Mouse (Mus musculus) cerebellum, postnatal 4 days (tissue): ENCODE measurements around the gene Ablim1.

Experiments used
- DNase-seq, 2 experiments: peaks; one replicate each; pipeline ENCODE4 v3.0.0; 2022; ENCODE audit warnings: low spot score in 2 of 2, mixed read lengths in 1 of 2

Gene Ablim1

DNA sequence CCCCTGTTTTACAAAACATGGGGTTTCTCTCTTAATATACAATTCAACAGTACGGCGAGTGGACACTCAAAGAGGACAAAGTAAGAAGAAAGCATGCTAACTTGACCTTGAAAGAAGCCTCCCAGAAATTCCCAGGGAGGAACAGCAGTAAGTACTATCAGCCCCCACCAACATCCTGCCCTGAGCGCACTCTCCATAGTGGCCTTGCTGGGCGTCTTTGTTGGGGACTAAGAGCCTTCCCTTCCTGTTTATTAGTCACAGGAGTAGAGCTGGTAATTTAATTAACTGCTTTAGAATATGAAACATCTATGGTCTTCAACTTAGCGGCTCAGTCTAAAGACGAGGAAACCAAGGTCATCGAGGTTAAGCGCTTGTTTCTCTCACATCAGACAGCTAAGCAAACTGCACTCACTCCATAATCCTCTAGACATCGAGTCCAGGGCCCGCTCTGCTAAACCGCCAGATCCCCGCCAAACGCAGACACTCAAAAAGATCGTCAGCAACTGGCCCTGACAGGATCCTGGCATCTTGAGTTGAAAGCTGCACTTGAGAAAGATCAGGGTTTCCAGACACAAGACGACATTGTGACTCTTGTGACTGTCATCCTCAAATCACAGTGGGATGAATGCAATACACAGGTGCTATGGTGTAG, 50.3 kb downstream of the Ablim1 start:
- DNase-seq = no peak

- DNase-seq = no peak
Measured at GRCm38 (mm10) chr19:57257801-57258200, 56.9 kb downstream of the Ablim1 start.

DNA sequence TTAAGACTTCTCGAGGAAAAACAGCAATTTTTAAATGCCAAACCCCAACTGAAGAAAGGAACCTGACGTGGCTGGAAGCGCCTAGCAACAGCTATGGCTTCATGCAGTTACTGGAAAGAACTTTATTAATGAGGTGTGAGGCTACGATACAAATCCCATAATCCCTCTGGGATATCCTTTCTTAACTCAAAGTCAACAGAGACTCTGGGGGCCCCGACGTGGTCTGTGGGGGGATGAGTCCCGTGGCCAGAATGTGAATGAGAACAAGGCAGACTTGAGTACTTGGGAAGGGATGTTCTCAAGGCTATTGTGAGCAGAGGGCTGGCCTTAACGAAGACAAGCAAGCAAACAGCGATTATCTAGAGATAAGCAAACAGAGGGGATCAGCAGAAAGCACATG, 58.1 kb downstream of the Ablim1 start:
- DNase-seq = no peak

DNA sequence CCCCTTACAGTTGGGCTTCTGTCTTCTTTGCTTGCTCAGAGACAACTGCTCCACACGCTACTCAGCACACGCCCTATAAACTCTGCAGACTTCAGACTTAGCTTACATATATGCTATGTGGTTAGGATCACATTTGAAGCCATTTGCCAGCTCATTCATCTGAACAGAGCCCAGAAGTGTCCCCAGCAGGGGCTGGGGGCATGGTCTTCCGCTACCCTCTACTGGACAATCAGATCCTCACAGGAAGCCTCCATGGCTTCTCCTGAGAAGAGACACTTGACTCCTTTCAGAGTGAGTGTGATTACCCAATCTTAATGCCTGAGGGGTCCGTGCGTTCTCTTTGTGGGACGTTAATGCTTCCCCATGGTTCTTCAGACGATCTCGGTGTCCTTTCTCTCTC, 59.6 kb downstream of the Ablim1 start:
- no peak for DNase-seq

GRCm38 (mm10) chr19:57252692-57253448, 61.8 kb downstream of the Ablim1 start:
- no peak for DNase-seq

- no peak for DNase-seq
Measured at GRCm38 (mm10) chr19:57248781-57249180, 65.9 kb downstream of the Ablim1 start.

- peak in 1 of 2 experiments; percentile 36 for DNase-seq
Measured at GRCm38 (mm10) chr19:57247221-57247620, 67.5 kb downstream of the Ablim1 start.

GRCm38 (mm10) chr19:57244281-57244680, 70.4 kb downstream of the Ablim1 start:
- no peak for DNase-seq

- DNase-seq = no peak
Measured at GRCm38 (mm10) chr19:57243606-57244005, 71.1 kb downstream of the Ablim1 start.

GRCm38 (mm10) chr19:57243191-57243590, 71.5 kb downstream of the Ablim1 start:
- DNase-seq = no peak

GRCm38 (mm10) chr19:57241363-57242192, 73.1 kb downstream of the Ablim1 start:
- DNase-seq = no peak

- DNase-seq = peak in 1 of 2 experiments; percentile 24
Measured at GRCm38 (mm10) chr19:57240259-57240658, 74.5 kb downstream of the Ablim1 start.

GRCm38 (mm10) chr19:57239176-57239784, 75.4 kb downstream of the Ablim1 start:
- no peak for DNase-seq

DNA sequence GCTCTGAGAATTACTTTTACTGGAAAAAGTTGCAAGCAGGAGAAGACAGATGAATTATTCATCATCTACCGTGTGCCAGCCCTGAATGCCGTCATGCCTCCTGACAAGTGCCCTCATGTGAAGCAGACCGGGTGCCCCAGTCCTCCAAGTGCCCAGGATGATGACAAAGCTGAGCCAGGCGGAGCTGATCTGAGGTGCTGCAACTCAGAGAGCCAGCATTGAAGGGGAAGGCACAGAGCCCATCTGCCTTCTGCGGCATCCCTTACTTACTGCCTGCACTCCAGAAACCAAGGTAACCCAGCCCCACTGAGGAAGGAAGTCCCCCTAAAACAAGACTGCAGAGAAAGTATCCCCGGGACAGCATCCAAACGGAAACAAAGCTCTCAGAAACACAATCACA, 76.3 kb downstream of the Ablim1 start:
- DNase-seq = no peak

GRCm38 (mm10) chr19:57237534-57237933, 77.2 kb downstream of the Ablim1 start:
- no peak for DNase-seq

GRCm38 (mm10) chr19:57236647-57237046, 78.1 kb downstream of the Ablim1 start:
- no peak for DNase-seq

- DNase-seq = no peak
Measured at GRCm38 (mm10) chr19:57235931-57236330, 78.8 kb downstream of the Ablim1 start.

DNA sequence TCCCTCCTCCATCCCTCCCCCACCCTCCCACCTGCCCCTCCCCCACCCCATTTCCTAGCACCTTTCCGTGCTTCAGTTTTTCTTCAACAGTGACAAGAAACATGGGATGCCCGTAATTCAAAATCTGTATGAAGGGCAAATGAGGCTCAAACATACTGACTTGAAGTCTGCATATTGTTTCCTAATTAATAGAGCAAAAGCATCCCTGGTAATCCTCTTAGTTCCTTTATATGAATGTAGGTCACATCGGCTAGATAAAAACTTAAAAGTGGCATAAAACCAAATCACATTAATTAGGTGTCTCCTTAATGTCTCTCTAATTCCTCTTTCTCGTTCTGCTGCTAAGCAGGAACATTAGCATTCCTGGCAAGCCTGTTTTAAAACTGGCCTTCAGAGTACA, 83.7 kb downstream of the Ablim1 start:
- no peak for DNase-seq

GRCm38 (mm10) chr19:57229161-57229560, 85.6 kb downstream of the Ablim1 start:
- no peak for DNase-seq

GRCm38 (mm10) chr19:57228576-57228975, 86.1 kb downstream of the Ablim1 start:
- no peak for DNase-seq

DNA sequence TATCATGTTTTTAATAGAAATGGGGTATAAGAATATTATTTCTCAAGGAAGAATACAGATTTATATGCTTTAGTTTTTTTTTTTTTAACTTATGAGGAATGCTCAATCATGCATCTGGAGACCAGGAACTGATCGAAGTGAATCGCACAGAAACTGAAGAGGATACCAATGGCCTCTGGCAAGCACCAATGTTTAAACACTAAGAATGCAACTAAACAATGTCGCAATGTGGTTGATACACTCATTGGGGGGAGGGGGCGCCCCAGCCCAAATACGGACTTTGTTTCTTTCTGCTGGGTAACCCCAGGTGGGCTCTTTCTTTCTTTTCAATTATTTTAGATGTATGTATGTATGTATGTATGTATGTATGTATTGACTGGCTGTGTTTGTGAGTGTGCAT, 90.3 kb downstream of the Ablim1 start:
- no peak for DNase-seq

- DNase-seq = no peak
Measured at GRCm38 (mm10) chr19:57223686-57224085, 91.0 kb downstream of the Ablim1 start.
